Mouse (Mus musculus) gastrocnemius, postnatal 14 days (tissue): Measurements from ENCODE around the gene Dcst1. TPM values are rescaled to one million over a fixed set of nuclear protein-coding genes. Genes with fewer than 3 reads are reported as not detected.

ENCODE experiments used
- DNase-seq: peaks from one replicate; pipeline ENCODE4 v3.0.0; 2021; ENCODE audit warnings: mixed read lengths
- intact Hi-C: fragments of 180-260 bp; cut with DNase I; formaldehyde crosslinking; loops from one replicate; pipeline ENCODE4 v1.15.1; 2025; ENCODE audit warnings: low total_unique reads
- total RNA-seq, 2 experiments: library from RNA; stranded (reverse); gene quantifications; 2 replicates each; pipeline ENCODE4 v1.2.3; 2021

The Dcst1 gene
- total RNA-seq, 2 experiments from 2014 or later = not detected

DNA sequence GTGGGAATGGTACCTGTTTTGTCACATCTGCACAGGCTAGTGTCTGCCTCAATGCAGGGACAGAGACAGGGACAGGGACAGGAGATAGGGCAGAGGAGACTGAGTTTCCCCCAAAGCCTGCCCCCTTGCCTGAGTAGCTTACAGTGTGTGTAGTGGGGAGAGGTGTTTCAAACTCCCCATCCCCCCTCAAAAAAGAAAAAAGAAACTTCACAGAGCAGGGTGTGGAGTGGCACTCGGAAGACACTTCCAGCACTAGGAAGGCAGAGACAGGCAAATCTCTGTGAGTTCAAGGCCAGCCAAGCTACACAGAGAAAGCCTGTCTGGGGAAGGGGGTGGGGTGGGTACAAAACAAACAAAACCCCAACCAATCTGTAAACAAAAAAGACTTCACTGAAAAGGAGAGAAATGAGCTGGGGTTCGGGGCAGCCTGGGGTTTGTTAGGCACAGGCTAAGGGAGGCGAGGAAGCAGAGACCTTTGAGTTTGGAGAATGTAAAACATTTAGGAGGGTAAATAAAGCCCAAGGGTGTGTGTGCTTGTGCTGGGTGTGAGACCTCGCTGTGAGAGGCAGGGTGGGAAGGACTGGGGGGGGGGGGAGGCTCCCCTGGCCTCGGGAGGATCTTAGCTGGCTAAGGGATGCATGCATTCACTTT, 8.7 kb upstream of the Dcst1 start:
- no peak for DNase-seq
- intact Hi-C loops = loop anchor here (10.0 kb wide), 1 partner anchor 111 kb away; no protein-coding TSS in a partner anchor

DNA sequence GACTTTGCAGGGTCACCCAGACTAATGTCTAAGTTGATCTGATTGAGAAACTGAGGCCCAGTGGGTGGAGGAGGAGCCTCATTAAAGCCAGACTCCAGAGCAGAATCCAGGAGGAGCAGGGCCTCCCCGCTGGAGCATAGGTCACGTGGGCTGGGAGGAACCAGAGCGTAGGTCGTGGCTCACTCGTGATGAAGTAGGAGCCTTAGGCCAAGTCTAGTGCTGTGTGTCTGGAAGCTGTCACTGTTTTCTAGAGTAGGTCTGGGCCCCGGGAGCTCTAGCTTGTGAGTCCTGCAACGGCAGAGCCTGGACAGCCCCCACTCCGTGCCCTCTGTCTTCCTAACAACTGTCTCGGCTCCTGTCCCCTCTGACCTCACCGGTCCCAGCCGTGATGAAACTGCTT, 2.3 kb upstream of the Dcst1 start:
- DNase-seq = no peak
- intact Hi-C loops = no loop called here

DNA sequence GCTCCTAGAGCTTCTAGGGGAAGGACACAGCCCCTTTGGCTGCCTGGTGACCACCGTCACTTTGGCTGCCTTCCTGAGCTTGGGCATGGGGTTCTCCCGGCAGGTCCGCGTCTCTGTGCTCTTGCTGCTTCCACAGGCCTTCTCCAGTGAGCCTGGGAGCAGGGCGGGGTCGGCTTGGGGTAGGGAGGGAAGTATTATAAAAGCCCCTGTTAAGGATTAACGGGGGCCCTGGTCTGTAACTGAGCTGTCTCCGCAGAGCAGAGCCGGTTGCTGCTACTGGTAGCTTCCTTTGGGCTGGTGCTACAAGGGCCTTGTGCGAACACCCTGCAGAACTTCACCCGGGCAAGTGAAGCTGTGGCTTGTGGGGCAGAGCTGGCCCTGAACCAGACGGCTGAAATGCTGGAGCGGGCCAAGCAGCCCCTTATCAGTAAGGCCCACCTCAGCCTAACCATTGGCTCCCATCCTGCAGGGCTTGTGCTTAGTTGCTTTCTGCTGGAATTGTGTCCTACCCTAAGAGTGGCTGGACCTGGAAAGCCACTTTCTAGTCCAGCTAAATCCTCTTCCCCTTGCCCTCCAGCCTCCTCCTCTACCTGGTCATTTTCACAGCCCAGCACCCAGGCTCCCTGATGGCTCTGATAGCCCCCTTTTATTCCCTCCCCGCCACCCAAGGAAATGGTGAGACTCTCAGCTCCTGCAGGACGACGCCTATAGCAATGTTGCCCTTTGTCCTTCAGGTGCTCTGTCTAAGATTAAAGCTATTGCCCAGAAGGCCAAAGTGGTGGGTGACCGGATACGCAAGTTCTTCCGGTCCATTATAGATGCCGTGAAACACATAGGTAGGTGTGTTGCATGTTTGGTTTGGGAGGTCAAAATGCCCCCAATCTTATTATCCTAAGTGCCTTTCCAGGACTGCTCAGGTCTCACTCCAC, 697 bp upstream of the Dcst1 start:
- intact Hi-C loops = no loop called here

DNA sequence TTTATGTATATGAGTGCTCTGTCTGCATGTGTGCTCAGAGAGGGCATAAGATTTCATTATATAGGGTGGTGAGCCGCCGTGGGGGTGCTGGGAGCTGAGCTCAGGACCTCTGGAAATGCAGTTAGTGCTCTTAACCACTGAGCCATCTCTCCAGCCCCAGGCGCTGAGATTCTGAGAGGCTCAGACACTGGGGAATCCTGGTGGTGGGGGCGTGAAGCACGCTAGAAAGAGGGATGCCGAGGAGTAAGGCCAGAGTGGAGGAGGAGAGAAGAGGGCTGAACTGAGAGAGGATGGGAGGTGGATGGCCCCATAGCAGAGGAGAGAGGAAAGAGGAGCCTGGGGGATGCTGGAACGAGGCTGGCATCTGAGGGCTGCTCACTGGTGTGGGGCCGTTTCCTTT, 422 bp downstream of the Dcst1 start:
- DNase-seq = no peak
- intact Hi-C loops = no loop called here

More for the DNA sequence above, 697 bp upstream of the Dcst1 start:
- no peak for DNase-seq

DNA sequence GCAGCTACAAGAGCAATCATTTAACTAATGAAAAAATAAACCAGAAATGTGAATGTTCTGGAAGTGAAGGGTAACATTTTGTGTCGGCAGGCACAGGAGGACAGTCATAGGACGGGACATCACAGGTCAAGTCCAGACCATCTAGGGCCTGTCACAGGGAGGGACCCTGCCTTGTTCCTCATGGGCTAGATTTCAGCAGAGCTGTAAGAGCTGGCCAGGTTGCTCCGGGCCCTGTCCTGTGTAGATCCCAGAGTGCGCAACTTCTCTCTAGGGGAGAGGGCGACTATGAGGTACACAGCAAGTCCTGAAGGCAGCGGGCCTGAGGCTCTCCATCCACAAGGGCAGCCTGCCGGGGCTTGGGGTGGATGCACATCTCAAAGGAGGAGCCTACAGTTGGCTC, 3.4 kb downstream of the Dcst1 start, which contains the start of gene Dcst2:
Gene Dcst2 (plus strand): TSS at position 301 of the 400 bp plus-strand sequence.
- DNase-seq = no peak
- intact Hi-C loops = no loop called here

DNA sequence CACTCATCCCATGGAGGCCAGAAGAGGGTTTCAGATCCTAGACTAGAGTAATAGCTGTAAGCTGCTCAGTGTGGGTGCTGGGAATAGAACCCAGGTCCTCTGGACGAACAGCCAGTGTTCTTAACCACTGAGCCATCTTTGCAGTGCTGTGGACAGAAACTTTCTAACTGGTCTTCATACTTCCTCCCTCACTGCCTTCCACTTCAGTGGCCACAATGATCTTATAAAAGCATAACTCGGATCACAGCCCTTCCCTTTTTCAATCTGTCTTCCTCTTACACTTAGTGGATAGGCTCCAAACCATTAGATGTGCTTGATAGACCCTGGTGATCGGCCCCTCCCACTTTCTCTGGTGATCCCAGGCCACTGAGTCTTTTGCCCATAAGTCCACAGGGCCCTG, 4.8 kb downstream of the Dcst1 start:
- DNase-seq = no peak
- intact Hi-C loops = no loop called here

DNA sequence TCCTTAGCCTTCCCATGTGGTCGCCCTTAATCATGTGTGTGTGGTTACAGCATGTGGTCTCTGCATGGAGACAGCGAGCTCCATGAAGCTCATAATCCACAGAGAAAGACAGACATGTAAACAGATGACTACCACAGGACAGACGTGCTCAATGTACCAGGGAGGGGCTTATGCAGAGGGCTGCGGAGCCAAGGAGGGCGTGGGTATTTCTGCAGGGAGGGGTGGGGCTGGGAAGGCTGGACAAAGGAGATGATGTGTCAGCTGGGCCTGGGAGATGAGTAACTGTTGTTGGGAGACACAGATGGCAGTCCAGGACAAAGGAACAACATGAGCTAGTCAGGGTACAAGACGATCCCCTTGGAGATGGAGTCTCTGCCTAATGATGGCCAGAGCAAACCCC, 5.4 kb downstream of the Dcst1 start:
- no peak for DNase-seq
- intact Hi-C loops = loop anchor here (5.0 kb wide), 1 partner anchor 42 kb away; no protein-coding TSS in a partner anchor

DNA sequence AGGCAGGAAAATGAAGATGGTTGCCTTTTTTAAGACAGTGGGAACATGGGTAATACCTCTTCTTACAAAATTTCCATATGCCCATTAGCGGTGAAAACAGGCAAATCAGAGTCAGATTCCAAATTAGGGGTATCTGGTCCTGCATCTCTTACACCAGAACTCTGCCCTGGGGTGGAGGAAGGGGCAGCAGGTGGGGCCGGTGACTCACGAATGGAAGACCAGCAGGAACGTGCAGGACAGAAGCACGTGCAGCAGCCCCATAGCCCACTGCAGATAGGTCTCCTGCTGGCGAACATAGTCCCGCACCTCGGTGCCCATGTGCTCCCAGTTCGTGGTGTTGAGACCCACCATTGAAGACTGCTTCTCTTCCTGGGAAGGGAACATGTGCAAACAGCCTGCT, 9.0 kb downstream of the Dcst1 start:
- DNase-seq = no peak
- intact Hi-C loops = loop anchor here (5.0 kb wide), 1 partner anchor 39 kb away; no protein-coding TSS in a partner anchor

DNA sequence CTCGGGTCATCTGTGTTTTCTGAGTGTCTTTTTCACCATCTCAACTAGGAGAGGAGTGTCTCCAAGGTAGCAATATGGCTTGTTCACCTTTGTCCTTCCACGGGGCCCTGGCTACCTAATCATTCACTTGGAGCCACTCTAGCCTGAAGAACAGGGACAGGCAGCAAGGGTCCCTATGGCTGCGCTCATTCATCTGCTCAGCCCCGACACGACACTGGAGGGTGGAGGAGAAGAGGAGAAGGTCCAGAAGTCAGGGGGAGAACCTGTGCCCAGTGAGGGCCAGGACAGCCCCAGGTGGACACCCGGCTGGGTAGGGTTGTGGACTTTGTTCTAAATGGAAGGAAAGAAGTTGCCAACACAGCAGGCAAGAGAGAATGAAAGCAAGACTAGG, 9.5 kb downstream of the Dcst1 start:
- no peak for DNase-seq
- intact Hi-C loops = loop anchor here (5.0 kb wide), 1 partner anchor 38 kb away; no protein-coding TSS in a partner anchor

DNA sequence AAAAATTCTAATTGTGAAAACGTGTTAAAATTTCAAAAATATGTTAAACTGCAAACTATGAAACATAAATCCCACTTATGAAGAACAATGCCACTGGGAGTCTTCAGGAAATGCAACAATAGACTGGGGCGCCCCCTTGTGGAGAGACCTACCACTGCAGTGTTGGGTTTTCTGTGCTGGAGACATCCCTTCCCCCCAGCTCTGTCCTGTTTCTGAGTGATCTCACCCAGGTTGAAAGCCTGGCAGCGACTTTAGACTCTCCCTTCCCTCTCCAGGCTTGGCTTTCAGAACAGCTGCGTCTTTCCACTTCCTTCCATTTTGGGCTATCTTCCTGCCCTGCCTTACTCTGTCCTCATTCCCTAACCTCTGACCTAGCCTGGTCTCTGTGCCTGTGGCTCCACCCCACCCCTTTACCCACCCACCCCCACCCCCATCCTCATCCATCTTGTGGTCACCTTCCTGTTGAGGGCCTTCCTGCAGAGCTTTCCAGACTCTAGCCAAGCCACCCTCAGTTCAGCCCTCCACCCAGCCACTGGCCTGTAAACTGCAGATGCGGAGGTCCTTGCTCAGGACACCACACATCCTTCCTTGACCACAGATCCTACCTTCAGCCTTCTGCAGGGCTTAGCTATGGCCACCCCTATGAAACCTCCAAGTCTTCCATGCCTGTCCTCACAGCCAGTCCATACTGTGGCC, 10.1 kb downstream of the Dcst1 start:
- peak; percentile 81 for DNase-seq

DNA sequence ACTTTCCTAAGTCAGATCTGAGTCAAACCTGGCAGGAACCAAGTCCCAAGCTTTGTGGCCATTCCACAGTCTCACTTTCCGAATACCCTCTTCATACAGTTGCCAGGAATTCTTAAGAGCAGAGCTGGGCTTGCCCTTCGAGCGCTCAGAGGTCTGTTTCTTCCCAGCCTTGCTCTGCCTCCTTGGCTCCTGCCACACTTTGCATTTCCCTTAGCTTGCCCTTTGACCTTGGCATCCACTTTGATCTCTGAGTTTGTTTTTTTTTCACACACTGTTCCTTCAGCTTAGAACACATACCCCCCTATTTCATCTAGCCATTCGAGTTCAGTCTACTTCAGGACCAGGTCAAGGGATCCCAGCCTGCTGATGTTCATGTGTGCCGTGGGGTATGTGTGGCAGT, 13.8 kb downstream of the Dcst1 start:
- intact Hi-C loops = no loop called here
- DNase-seq = no peak

More for the DNA sequence above, 10.1 kb downstream of the Dcst1 start:
- intact Hi-C loops = loop anchor here (5.0 kb wide), 1 partner anchor 38 kb away; no protein-coding TSS in a partner anchor

DNA sequence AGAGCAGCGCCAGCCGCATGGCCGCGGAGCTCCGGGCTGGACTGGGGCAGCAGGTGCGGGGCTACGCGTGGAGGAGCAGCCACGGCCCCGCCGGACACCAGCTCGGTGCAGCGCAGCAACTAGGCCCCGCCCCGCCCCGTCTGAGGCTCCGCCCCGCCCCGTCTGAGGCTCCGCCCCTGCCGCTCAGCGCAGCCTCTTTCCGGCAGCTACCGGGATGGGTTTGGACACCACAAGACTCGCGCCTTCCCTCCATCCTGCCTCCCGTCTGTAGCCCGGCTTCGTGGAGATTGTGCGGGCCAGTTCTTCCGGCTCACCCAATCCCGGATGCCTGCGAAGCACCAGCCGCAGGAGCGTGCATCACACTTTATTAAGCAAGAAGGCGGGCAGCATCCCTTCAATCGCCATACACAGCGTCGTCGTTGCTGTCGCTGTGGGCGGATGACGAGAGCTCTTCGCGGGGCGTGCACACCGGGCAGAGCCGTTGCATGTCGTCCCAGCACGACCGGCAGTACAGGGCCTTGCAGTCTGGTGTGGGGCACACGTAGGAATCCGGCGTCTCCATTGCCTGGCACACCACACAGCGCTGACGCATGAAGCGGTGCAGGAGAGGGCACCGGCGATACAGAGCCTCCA, 15.1 kb downstream of the Dcst1 start, which contains the start of gene Adam15:
Gene Adam15 (minus strand): TSS at position 128 of the 633 bp plus-strand sequence.
- peak; percentile 89 for DNase-seq
- intact Hi-C loops = loop anchor here (10.0 kb wide), 1 partner anchor 135 kb away; no protein-coding TSS in a partner anchor

DNA sequence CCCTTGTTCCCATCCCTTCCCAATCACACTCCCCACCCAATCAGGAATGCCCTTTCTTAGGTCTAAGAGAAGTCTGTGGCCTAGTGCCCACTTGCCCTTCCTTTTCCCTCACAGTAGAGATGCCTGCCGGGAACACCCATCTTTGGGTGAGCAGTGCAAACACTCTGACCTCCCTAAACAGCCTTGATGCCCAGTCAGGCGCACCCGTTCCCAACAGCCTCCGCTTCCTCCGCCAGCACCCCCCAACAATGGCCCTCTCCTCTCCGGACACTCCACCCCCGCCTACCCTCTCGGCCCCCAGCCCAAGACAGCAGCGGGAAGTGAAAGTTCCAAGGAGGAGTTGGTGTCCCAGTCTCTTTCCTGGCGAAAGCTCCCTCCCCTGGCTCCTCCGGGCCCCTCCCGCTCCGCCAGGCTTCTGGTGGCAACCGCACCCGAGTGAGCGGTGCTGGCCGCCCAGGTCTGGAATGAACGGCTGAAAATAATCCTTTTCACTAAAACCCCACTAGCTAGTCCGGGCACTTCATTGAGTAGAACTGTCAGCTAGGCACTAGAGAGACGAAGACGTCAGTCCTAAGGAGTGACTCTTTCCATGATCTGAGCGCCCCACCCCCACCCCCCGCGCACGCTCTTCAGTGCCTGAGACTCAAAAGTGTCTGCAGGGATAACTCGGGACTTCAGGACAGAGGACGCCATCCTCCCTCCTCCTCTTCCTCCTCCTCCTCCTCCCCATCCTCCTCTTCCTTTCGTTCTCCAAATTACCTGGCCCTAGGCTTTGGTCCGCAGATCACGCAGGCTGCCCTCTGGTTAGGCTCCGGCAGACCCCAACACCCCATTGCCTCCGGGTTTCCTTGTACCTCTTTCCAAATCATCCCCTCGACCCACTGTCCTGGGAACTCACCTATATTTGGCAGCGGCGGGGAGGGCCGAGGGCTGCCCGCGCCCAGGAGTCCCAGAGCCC, 15.9 kb downstream of the Dcst1 start:
- DNase-seq = peak; percentile 67
- intact Hi-C loops = loop anchor here (10.0 kb wide), 1 partner anchor 136 kb away; no protein-coding TSS in a partner anchor

DNA sequence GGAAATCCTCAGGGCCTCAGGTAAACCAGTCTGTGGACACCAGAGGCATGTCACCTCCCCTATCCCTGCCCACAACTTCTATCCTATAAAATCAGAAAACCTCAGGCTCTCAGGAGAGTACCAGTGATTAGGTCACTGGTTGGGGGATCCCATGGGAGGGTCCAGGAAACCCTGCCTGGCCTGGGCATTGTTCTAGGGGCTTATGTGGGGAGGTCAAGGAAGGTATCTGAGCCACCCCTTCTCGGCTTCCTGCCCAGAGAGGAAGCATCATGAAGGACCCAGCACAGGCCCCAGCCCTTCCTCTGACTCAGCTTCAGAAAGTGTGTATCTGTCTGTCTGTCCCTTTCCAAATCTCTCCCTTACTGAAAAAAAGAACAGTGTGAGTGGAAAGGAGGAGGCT, 17.1 kb downstream of the Dcst1 start:
- intact Hi-C loops = loop anchor here (10.0 kb wide), 1 partner anchor 137 kb away; no protein-coding TSS in a partner anchor
- DNase-seq = no peak

DNA sequence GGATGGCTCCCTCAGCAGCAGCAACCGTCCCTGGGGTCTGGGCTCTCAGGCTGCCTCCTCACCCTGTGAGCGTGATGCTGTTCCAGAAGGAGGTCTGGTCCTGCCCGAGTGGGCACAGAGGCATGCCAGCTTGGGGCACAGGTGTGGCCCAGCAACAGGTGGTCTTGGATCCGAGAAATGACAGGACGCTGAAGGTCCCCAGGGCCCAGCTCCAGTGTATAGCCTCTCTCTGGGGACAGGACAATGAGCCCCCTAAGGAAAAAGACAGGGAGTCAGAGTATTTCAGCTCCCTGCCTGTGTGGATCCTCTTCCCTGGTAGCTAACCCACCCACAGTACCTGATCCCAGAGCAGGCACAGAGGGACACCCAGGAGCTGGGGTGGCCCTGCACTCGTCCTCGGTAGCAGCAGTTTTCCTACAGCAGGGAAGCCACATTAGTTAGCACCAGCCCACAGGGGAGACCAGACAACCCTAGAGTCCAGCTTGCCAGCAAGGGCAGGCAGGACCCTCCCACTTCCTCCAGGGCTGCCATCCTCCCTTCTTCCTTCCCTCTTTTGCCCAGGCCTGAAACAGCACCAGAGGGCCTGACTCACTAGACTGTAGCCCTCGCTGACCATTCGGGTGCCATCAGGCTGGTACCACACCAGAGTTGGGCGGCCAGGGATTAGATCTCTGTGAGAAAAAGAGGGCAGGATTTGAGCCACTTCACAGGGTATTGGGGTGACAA, 18.1 kb downstream of the Dcst1 start:
- intact Hi-C loops = loop anchor here (10.0 kb wide), 1 partner anchor 138 kb away; no protein-coding TSS in a partner anchor

DNA sequence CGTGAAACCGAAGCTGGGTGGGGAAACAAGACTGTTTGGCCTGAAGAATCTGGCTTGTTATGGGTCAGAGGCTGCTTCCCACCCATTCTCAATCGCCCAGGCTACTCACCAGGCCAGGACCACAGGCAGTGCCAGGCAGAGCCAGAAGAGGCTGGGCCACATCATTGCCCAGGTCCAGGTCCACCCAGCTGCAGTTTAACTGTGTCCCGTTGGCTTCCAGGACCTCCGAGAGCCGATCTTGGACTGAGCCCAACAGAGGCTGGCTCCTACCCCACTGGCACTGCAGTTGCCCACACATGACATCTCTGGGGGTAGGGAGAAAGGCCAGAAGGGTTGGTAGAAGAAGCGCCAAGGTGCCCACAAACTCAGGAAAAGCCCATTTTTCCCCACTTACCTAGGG, 21.8 kb downstream of the Dcst1 start:
- no peak for DNase-seq
- intact Hi-C loops = loop anchor here (10.0 kb wide), 1 partner anchor 142 kb away; no protein-coding TSS in a partner anchor

More for the DNA sequence above, 18.1 kb downstream of the Dcst1 start:
- no peak for DNase-seq

DNA sequence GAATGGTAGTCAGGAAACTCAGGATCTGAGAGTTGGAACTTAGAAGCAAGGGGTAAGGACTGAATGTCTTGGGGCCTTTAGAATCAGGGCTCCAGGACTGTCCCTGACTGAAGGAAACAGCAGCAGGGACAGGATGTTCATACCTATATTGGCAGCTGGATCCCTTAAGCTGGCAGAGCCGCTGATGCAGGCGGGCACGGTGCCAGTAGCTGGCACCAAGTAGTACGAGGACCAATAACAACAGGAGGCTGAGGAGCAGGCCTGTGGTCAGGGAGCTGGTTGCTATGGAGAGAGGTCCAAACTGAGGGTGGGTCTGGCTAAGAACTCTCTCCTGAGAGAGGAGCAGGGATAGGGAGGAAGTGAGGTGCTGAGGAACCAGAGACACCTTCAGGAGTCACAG, 23.3 kb downstream of the Dcst1 start:
- intact Hi-C loops = loop anchor here (10.0 kb wide), 1 partner anchor 143 kb away; no protein-coding TSS in a partner anchor
- DNase-seq = no peak
